Mouse (Mus musculus) forebrain, postnatal 0 days (tissue): ENCODE results near the gene Tomm20l. TPM values are rescaled to one million over a fixed set of nuclear protein-coding genes. Genes with fewer than 3 reads are reported as not detected.
"Not testable (repeated sequence)": the region's sequence is repeated elsewhere in the genome, so short reads cannot be mapped to it uniquely, and the experiment has no call there.

Source experiments
- ATAC-seq: fragments of 200-750 bp; cut with Nextera tagmentation; 2 replicates; pipeline ENCODE4 v1.8.0; 2017; ENCODE audit warnings: mild to moderate bottlenecking, moderate library complexity
- DNase-seq: peaks from one replicate; pipeline ENCODE4 v3.0.0-alpha.2; 2015
- H3K27ac ChIP-seq: fragments of 300-500 bp; sonication (generic); 2 replicates; pipeline ENCODE4 v1.5.1; 2014; ENCODE audit warnings: low read depth, mild to moderate bottlenecking, antibody characterized with exemption, low read length, moderate library complexity, mixed read lengths
- H3K27me3 ChIP-seq: fragments of 300-500 bp; sonication (generic); 2 replicates; pipeline ENCODE4 v1.6.1; 2014; ENCODE audit warnings: mild to moderate bottlenecking, low read length, mixed read lengths; ENCODE audit not compliant: insufficient read depth
- H3K36me3 ChIP-seq: fragments of 300-500 bp; sonication (generic); 2 replicates; pipeline ENCODE4 v1.6.1; 2014; ENCODE audit warnings: mild to moderate bottlenecking, moderate library complexity; ENCODE audit not compliant: insufficient read depth
- H3K4me1 ChIP-seq: fragments of 300-500 bp; sonication (generic); 2 replicates; pipeline ENCODE4 v1.6.1; 2014; ENCODE audit warnings: antibody characterized with exemption; ENCODE audit not compliant: insufficient read depth
- H3K4me2 ChIP-seq: fragments of 300-500 bp; sonication (generic); 2 replicates; pipeline ENCODE4 v1.6.1; 2014; ENCODE audit warnings: low read depth, mild to moderate bottlenecking, moderate library complexity
- H3K4me3 ChIP-seq: fragments of 300-500 bp; sonication (generic); 2 replicates; pipeline ENCODE4 v1.5.1; 2014; ENCODE audit warnings: low read depth, low read length, mixed read lengths
- H3K9ac ChIP-seq: fragments of 300-500 bp; sonication (generic); 2 replicates; pipeline ENCODE4 v1.6.1; 2014; ENCODE audit warnings: mild to moderate bottlenecking
- H3K9me3 ChIP-seq: fragments of 300-500 bp; sonication (generic); 2 replicates; pipeline ENCODE4 v1.6.1; 2016; ENCODE audit warnings: low read length
- CTCF ChIP-seq: sonication (generic); IDR thresholded peaks from 2 replicates; pipeline ENCODE4 v1.5.1; 2016; ENCODE audit warnings: antibody characterized with exemption, control low read depth, low read depth
- WGBS: fragments of 180-500 bp; shearing (Covaris S2); extraction: QIAGEN DNeasy Blood & Tissue Kit; methylation state at CpG from one replicate; pipeline ENCODE4 v1.1.7; 2014; 5-methylcytosine and 5-hydroxymethylcytosine counted together
- polyA plus RNA-seq: library from polyadenylated mRNA; unstranded; fragments of >200 nt; fragmentation: Nextera tagmentation; extraction: Ambion mirVana; gene quantifications from 2 replicates; pipeline ENCODE4 v1.2.1, GENCODE M21; 2015
- total RNA-seq: library from RNA; depleted of rRNA; stranded (reverse); fragments of >200 nt; gene quantifications from 2 replicates; pipeline ENCODE4 v1.2.3, GENCODE M21; 2014; rRNA removed

Tomm20l gene
- total RNA-seq (not detected in 2 replicates), polyA plus RNA-seq (not detected in 2 replicates)

GRCm38 (mm10) chr12:71111331-71111730, at the start of gene Tomm20l:
Gene Tomm20l (plus strand): TSS chr12:71111428.
- H3K27me3 ChIP-seq, result no peaks in the 10 kb centered on the region
- 0 out of 2 replicates have a peak, but pooled peaks have one; percentile 17 for TF ChIP-seq CTCF
- DNase-seq (no peak), ATAC-seq (no peak)
- no peak within 1 kb of the TSS for H3K9ac ChIP-seq
- no peaks in the 10 kb centered on the region for H3K9me3 ChIP-seq
- H3K36me3 ChIP-seq, result no peaks in the 10 kb centered on the region
- no peak within 1 kb of the TSS for H3K27ac ChIP-seq
- H3K4me2 ChIP-seq, result peak within 1 kb of the TSS; percentile 34
- 5% methylated on average over 33 of the region's 33 CpGs for WGBS
- H3K4me3 ChIP-seq, result no peak within 1 kb of the TSS
- no peaks in the 10 kb centered on the region for H3K4me1 ChIP-seq

GRCm38 (mm10) chr12:71069846-71070245, 41.4 kb upstream of the Tomm20l start:
- Histone ChIP-seq H3K27ac (no peak overlapping the region), H3K9me3 (no peaks in the 10 kb centered on the region), H3K36me3 (peaks cover 74% of the 10 kb centered on the region), H3K4me3 (no peak overlapping the region), H3K27me3 (no peaks in the 10 kb centered on the region), H3K4me2 (no peak overlapping the region), H3K9ac (no peak overlapping the region), H3K4me1 (no peaks in the 10 kb centered on the region)
- ATAC-seq, result no peak
- DNase-seq, result no peak
- WGBS, result 96% methylated on average over 17 of the region's 17 CpGs
- TF ChIP-seq CTCF, result no peak

- Histone ChIP-seq H3K4me2 (no peak overlapping the region), H3K9me3 (no peaks in the 10 kb centered on the region), H3K36me3 (peaks cover 77% of the 10 kb centered on the region), H3K4me3 (no peak overlapping the region), H3K27ac (no peak overlapping the region), H3K27me3 (no peaks in the 10 kb centered on the region), H3K4me1 (no peaks in the 10 kb centered on the region), H3K9ac (no peak overlapping the region)
- 90% methylated on average over 4 of the region's 4 CpGs for WGBS
- DNase-seq (no peak), ATAC-seq (no peak)
- no peak for TF ChIP-seq CTCF
Observed at GRCm38 (mm10) chr12:71072048-71072447, 39.2 kb upstream of the Tomm20l start.

GRCm38 (mm10) chr12:71073113-71073730, 38.0 kb upstream of the Tomm20l start:
- Histone ChIP-seq H3K27ac (no peak overlapping the region), H3K9me3 (no peaks in the 10 kb centered on the region), H3K4me2 (no peak overlapping the region), H3K9ac (no peak overlapping the region), H3K4me1 (no peaks in the 10 kb centered on the region), H3K27me3 (no peaks in the 10 kb centered on the region), H3K4me3 (no peak overlapping the region), H3K36me3 (peaks cover 66% of the 10 kb centered on the region)
- TF ChIP-seq CTCF, result peak; percentile 63
- ATAC-seq (peak; percentile 95), DNase-seq (peak; percentile 66)
- 53% methylated on average over 12 of the region's 12 CpGs for WGBS

GRCm38 (mm10) chr12:71086331-71086730, 24.9 kb upstream of the Tomm20l start:
- Histone ChIP-seq H3K4me3 (no peak overlapping the region), H3K9me3 (no peaks in the 10 kb centered on the region), H3K4me2 (no peak overlapping the region), H3K4me1 (no peaks in the 10 kb centered on the region), H3K27me3 (no peaks in the 10 kb centered on the region), H3K36me3 (peaks cover 7% of the 10 kb centered on the region), H3K9ac (no peak overlapping the region), H3K27ac (no peak overlapping the region)
- no peak for TF ChIP-seq CTCF
- 93% methylated on average over 8 of the region's 8 CpGs for WGBS
- ATAC-seq (no peak), DNase-seq (no peak)

- not testable (repeated sequence) for H3K4me1 ChIP-seq
Observed at GRCm38 (mm10) chr12:71104275-71104674, 7.0 kb upstream of the Tomm20l start.

GRCm38 (mm10) chr12:71107216-71107771, 3.9 kb upstream of the Tomm20l start:
- ATAC-seq (no peak), DNase-seq (no peak)
- 84% methylated on average over 6 of the region's 6 CpGs for WGBS
- no peak for TF ChIP-seq CTCF
- Histone ChIP-seq H3K4me2 (no peak overlapping the region), H3K4me3 (no peak overlapping the region), H3K4me1 (no peaks in the 10 kb centered on the region), H3K27me3 (no peaks in the 10 kb centered on the region), H3K36me3 (no peaks in the 10 kb centered on the region), H3K9me3 (no peaks in the 10 kb centered on the region), H3K27ac (no peak overlapping the region), H3K9ac (no peak overlapping the region)

More at GRCm38 (mm10) chr12:71104275-71104674, 7.0 kb upstream of the Tomm20l start:
- H3K27me3 ChIP-seq, ATAC-seq, H3K9ac ChIP-seq, DNase-seq, H3K4me3 ChIP-seq, H3K27ac ChIP-seq, H3K4me2 ChIP-seq, H3K9me3 ChIP-seq, H3K36me3 ChIP-seq: not testable (repeated sequence)
- whole genome bisulfite sequencing, result 96% methylated on average over 4 of the region's 4 CpGs
